Mouse (Mus musculus) hindbrain, embryonic 11.5 days (tissue): Measurements from ENCODE around the gene Alg12. TPM values are rescaled to one million over a fixed set of nuclear protein-coding genes. Genes with fewer than 3 reads are reported as not detected.

Experiments used
- ATAC-seq: fragments of 200-750 bp; cut with Nextera tagmentation; 2 replicates; pipeline ENCODE4 v1.8.0; 2017; ENCODE audit warnings: mild to moderate bottlenecking, moderate TSS enrichment, moderate library complexity; ENCODE audit not compliant: low FRiP score
- DNase-seq: peaks from one replicate; pipeline ENCODE4 v3.0.0-alpha.2; 2015; ENCODE audit warnings: low spot score
- H3K27ac ChIP-seq: fragments of 300-500 bp; sonication (generic); 2 replicates; pipeline ENCODE4 v1.5.1; 2014; ENCODE audit warnings: mild to moderate bottlenecking, low read depth, low read length
- H3K27me3 ChIP-seq: fragments of 300-500 bp; sonication (generic); 2 replicates; pipeline ENCODE4 v1.6.1; 2014; ENCODE audit warnings: mild to moderate bottlenecking, low read length, moderate library complexity, mixed read lengths; ENCODE audit not compliant: control insufficient read depth, insufficient read depth
- H3K36me3 ChIP-seq: fragments of 300-500 bp; sonication (generic); 2 replicates; pipeline ENCODE4 v1.6.1; 2014; ENCODE audit warnings: mild to moderate bottlenecking, low read length, moderate library complexity, mixed read lengths; ENCODE audit not compliant: control insufficient read depth, insufficient read depth
- H3K4me1 ChIP-seq: fragments of 300-500 bp; sonication (generic); replicated peaks from 2 replicates; pipeline ENCODE4 v1.6.1; 2014; ENCODE audit warnings: low read length, mixed read lengths; ENCODE audit not compliant: control insufficient read depth, insufficient read depth
- H3K4me2 ChIP-seq: fragments of 300-500 bp; sonication (generic); replicated peaks from 2 replicates; pipeline ENCODE4 v1.6.1; 2014; ENCODE audit warnings: mild to moderate bottlenecking, low read depth, low read length
- H3K4me3 ChIP-seq: fragments of 300-500 bp; sonication (generic); 2 replicates; pipeline ENCODE4 v1.5.1; 2014; ENCODE audit warnings: low read depth, low read length
- H3K9ac ChIP-seq: fragments of 300-500 bp; sonication (generic); 2 replicates; pipeline ENCODE4 v1.6.1; 2014; ENCODE audit warnings: low read depth, low read length
- H3K9me3 ChIP-seq: fragments of 300-500 bp; sonication (generic); 2 replicates; pipeline ENCODE4 v1.6.1; 2016; ENCODE audit warnings: low read length; ENCODE audit not compliant: control insufficient read depth
- WGBS: fragments of 180-500 bp; shearing (Covaris S2); extraction: QIAGEN DNeasy Blood & Tissue Kit; methylation state at CpG from one replicate; pipeline ENCODE4 v1.1.7; 2014; 5-methylcytosine and 5-hydroxymethylcytosine counted together
- polyA plus RNA-seq: library from polyadenylated mRNA; unstranded; fragments of >200 nt; fragmentation: Nextera tagmentation; extraction: Ambion mirVana; gene quantifications from 2 replicates; pipeline ENCODE4 v1.2.1, GENCODE M21; 2014

Gene Alg12
- polyA plus RNA-seq, 1 experiment from 2014 or later, result 10.6 TPM

DNA sequence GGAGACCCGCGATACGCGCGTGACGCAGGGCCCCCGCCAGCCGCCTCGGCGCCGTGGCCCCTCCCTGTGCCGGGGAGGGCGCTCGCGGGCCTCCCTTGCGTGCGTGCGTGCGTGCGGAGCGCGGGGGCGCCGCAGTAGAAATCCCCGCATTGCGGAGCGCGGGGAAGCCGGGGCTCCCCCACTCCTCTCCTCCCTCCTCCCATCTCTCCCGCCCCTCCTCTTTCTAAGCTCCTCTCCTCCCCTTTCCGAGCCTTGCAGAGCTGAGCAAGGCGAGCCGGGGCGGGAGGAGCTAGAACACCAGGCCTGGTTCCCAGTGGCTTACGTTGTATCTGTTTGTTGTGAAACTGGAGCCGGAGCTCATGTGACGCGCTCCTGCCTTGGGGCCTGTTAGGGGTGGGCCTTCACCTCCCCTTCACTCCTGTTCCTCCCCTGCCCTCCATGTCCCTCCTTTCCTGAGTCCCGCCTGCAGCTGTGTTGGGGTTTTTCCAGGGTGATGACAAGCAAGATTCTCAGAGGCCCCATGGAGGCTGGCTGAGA is 44.6 kb upstream of the Alg12 start:
- H3K27ac ChIP-seq, result peak overlapping the region; percentile 62
- DNase-seq, result peak; percentile 86
- peak overlapping the region; percentile 98 for H3K4me2 ChIP-seq
- peaks cover 4% of the 10 kb centered on the region; the same call in 1 of the 2 replicates for H3K4me1 ChIP-seq
- no peaks in the 10 kb centered on the region for H3K9me3 ChIP-seq
- peak overlapping the region; percentile 59 for H3K4me3 ChIP-seq
- H3K9ac ChIP-seq, result peak overlapping the region; percentile 68
- no peaks in the 10 kb centered on the region for H3K36me3 ChIP-seq
- WGBS, result under 1% methylated on average over 26 of the region's 39 CpGs
- ATAC-seq, result peak; percentile 55
- no peaks in the 10 kb centered on the region for H3K27me3 ChIP-seq

DNA sequence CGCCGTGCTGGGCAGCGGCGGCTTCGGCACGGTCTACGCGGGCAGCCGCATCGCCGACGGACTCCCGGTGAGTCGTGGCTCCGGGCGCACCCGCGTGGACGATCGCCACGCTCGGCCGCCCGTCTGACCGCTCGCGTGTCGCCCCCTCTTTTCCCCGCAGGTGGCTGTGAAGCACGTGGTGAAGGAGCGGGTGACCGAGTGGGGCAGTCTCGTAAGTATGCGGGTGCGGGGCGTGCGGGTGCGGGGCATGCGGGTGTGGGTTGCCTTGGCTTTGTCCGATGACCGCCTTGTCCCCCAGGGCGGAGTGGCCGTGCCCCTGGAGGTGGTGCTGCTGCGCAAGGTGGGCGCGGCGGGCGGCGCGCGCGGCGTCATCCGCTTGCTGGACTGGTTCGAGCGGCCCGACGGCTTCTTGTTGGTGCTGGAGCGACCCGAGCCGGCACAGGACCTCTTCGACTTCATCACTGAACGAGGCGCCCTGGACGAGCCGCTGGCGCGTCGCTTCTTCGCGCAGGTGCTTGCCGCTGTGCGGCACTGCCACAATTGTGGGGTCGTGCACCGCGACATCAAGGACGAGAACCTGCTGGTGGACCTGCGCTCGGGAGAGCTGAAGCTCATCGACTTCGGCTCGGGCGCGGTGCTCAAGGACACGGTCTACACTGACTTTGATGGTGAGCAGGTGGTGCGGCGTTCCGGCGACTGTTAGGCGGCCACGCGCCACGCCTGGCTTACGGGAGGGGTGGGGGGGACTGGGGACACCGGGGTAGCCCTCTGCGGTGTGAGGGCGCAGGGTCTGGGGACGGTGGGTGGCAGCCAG is 44.0 kb upstream of the Alg12 start:
- Histone ChIP-seq H3K36me3 (no peaks in the 10 kb centered on the region), H3K9me3 (no peaks in the 10 kb centered on the region), H3K4me1 (peaks cover 4% of the 10 kb centered on the region; the same call in 1 of the 2 replicates), H3K4me3 (peak overlapping the region; percentile 59), H3K4me2 (peak overlapping the region; percentile 98), H3K27ac (peak overlapping the region; percentile 94), H3K9ac (peak overlapping the region; percentile 68), H3K27me3 (no peaks in the 10 kb centered on the region)
- peak; percentile 67 for DNase-seq
- WGBS, result under 1% methylated on average over 92 of the region's 98 CpGs
- ATAC-seq, result peak; percentile 23

DNA sequence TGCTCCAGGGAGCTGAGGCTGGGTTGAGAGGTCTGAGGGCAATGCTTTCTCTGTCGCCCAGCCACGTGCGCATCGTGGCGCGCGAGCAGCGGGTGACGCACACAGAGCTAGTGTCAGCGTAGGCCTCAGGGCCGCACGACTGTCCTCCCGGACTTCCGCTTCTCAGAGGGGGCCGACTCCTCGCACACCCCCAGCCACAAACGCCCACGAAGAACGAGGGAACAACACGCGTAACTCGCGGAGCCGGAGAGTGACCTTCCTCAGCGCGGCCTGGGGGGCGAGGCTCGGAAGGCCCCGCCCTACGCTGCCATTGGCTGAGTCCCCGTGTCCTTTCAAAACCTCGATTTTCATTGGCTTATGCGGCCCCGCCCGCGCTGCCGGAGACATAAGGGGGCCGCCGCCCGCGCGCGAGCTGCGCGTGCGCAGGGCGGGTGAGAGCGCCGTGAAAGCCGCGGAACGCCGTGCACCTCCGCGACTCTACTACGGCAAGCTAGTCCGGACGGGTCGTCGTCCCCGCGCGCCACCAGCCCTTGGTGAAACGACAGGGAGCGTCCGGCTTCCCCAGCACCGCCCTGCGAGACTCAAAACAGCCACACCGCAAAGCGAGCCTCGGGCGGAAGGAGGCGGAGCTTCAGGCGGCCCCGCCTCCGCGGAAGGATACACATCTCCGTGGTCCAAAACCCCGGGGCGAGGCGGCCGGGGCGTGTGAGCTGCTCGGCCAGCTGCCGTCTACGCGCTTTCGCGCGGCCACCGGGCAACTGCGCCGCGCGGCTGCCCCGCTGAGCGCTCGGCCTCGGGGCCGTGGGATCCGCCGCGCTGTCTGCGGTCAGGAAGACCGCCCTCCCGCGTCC is 42.9 kb upstream of the Alg12 start, which contains the start of gene Pim3:
Gene Pim3 (plus strand): TSS at position 415 of the 851 bp plus-strand sequence.
- H3K4me1 ChIP-seq, result peaks cover 4% of the 10 kb centered on the region; the same call in 1 of the 2 replicates
- DNase-seq (peak; percentile 98), ATAC-seq (peak; percentile 87)
- under 1% methylated on average over 98 of the region's 107 CpGs for WGBS
- H3K27me3 ChIP-seq, result no peaks in the 10 kb centered on the region
- H3K4me2 ChIP-seq, result peak within 1 kb of the TSS; percentile 98
- peak within 1 kb of the TSS; percentile 68 for H3K9ac ChIP-seq
- no peaks in the 10 kb centered on the region for H3K36me3 ChIP-seq
- peak within 1 kb of the TSS; percentile 94 for H3K27ac ChIP-seq
- H3K4me3 ChIP-seq, result peak within 1 kb of the TSS; percentile 59
- H3K9me3 ChIP-seq, result no peaks in the 10 kb centered on the region

DNA sequence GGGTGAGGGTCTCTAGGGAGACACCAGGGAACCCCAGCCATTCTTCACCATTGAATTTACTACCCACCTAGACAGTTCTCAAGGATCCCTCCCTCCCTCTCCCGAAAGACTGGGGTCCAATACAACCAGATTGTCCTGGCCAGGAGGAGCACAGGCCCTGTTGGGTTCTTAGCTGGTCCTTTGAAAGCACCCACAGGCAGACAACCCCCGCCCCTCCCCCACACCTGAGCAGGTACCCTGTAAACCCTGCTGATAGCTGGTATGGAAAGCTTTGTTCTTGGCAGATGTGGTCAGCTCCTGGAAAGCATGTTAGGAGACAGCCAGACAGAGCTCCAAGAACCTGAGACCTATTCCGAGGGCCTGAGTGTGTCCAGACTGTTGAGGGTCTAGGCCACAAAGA is 41.7 kb upstream of the Alg12 start:
- WGBS, result 93% methylated on average over 3 of the region's 3 CpGs
- H3K27ac ChIP-seq, result no peak overlapping the region
- ATAC-seq, result no peak
- no peaks in the 10 kb centered on the region for H3K27me3 ChIP-seq
- no peak for DNase-seq
- no peaks in the 10 kb centered on the region for H3K36me3 ChIP-seq
- peaks cover 4% of the 10 kb centered on the region; the same call in 1 of the 2 replicates for H3K4me1 ChIP-seq
- no peak overlapping the region for H3K9ac ChIP-seq
- no peak overlapping the region for H3K4me3 ChIP-seq
- no peaks in the 10 kb centered on the region for H3K9me3 ChIP-seq
- no peak overlapping the region for H3K4me2 ChIP-seq

DNA sequence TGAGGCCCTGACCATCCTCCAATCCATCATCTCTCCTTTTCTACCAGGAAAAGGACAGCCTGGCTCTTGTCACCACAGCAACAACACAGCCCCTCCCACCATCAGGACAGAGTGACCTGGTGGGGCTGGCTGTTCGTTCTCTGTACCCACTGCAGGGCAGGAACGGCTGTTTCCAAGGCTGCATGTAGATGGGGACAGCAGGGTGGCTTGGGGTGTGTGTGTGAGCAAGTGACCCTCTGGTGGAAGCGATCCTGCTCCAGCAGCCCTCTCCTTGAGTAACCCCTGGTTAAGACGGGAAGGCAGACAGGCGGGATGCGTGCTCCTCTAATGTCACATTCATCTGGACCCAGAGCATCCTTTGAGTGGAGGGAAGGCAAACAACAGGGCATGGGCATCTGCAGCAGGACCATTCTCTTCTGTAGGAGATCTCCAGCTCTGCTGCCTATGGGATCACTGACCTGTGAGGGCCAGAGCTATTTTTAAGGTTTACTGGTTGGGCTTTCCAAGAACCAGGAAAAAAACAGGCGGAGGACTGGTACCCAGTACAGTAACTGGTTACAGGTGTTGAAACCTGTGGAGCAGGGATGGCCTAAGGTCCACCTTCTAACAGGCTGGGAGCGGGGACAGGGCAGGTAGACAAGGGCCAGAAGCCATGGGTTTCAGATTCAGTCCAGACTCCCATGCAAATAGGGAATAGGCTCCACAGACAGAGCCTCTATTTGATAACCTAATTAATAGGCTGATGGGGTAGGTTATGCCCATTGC is 40.3 kb upstream of the Alg12 start:
- Histone ChIP-seq H3K9ac (no peak overlapping the region), H3K4me3 (no peak overlapping the region), H3K4me1 (peaks cover 3% of the 10 kb centered on the region; the same call in 1 of the 2 replicates), H3K27me3 (no peaks in the 10 kb centered on the region), H3K4me2 (no peak overlapping the region), H3K9me3 (no peaks in the 10 kb centered on the region), H3K27ac (no peak overlapping the region), H3K36me3 (no peaks in the 10 kb centered on the region)
- ATAC-seq (no peak), DNase-seq (no peak)
- WGBS, result 68% methylated on average over 8 of the region's 8 CpGs

DNA sequence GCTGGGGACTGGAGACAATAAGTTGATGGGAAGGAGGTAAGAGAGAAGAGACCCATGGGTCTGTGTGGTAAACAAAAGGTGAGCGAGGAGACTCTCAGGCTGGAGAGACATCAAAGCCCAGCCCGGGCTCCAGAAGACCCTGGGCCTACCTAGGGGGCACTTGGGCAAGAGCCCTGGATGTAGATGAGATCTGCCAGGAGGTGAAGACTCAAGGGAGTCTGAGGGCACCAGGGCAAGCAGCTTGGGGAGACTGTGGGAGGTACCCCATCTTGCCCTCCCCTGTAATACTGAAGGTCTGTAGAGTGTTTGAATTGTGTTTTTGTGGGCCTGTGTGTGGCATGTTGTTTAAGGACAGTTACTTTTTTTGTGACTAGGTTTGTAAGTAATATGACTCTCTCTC is 39.6 kb upstream of the Alg12 start:
- ATAC-seq (no peak), DNase-seq (no peak)
- Histone ChIP-seq H3K4me2 (no peak overlapping the region), H3K9me3 (no peaks in the 10 kb centered on the region), H3K9ac (no peak overlapping the region), H3K36me3 (no peaks in the 10 kb centered on the region), H3K27ac (no peak overlapping the region), H3K27me3 (no peaks in the 10 kb centered on the region), H3K4me3 (no peak overlapping the region), H3K4me1 (no peaks in the 10 kb centered on the region)
- WGBS, result 66% methylated on average over 2 of the region's 2 CpGs

DNA sequence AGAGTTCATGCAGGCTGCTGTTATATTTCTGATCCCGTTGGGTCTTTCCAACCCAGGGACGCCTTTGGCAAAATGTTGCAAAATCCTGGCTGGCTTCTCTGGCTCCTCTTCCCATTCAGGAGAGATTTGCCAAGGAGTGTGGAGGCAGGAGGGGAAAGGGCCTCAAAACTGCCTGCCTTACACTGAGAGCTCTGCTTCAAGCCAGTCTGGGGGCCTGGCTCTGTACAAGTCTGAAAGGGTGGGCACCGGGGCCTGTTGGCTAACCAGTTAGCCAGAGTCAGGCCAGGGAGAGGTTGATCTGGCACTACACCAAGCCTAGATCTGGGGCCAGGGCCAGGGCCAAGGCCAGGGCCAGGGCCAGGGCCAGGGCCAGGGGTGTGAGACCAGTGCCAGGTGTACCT is 39.0 kb upstream of the Alg12 start:
- Histone ChIP-seq H3K27me3 (no peaks in the 10 kb centered on the region), H3K27ac (no peak overlapping the region), H3K4me1 (no peaks in the 10 kb centered on the region), H3K9me3 (no peaks in the 10 kb centered on the region), H3K9ac (no peak overlapping the region), H3K4me2 (no peak overlapping the region), H3K36me3 (no peaks in the 10 kb centered on the region), H3K4me3 (no peak overlapping the region)
- ATAC-seq, result no peak
- WGBS, result 96% methylated on average over 3 of the region's 3 CpGs
- DNase-seq, result no peak

DNA sequence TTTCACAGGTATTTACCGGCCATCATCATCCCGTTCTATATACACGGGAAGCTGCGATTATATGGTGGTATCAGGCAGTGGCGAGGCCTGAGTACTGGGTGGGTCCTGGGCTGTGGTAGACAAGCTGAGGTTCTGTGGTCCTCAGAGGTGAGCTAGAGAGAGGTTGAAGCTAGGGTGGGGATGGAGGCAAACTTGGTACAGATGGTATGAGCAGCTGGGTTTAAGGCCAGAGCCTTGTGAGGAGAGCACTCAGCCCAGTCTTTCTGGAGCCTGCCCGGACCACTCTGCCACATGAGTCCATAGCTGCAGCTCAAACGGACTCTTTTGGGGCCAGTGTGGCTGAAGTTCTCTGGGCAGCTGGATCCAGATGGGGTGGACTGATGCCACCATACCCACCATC is 38.2 kb upstream of the Alg12 start:
- ATAC-seq (no peak), DNase-seq (no peak)
- Histone ChIP-seq H3K36me3 (no peaks in the 10 kb centered on the region), H3K4me3 (no peak overlapping the region), H3K4me1 (no peaks in the 10 kb centered on the region), H3K9ac (no peak overlapping the region), H3K4me2 (no peak overlapping the region), H3K9me3 (no peaks in the 10 kb centered on the region), H3K27me3 (no peaks in the 10 kb centered on the region), H3K27ac (no peak overlapping the region)
- 87% methylated on average over 7 of the region's 7 CpGs for WGBS
